In genomic region chr17:26535251-26536136, GRCm38 (mm10) we compare ENCODE assay signal across 9 mouse cellular contexts. TPM values are rescaled to one million over a fixed set of nuclear protein-coding genes. Genes with fewer than 3 reads are reported as not detected.
A peak's percentile ranks its signal among the peaks of the same experiment; 100 is the strongest.
DNase-seq lines count a peak whose midpoint lies in the region; ATAC-seq and TF ChIP-seq lines count a peak whose summit lies in the region.
"Had no signal": no experiment of that assay in that cellular context is flagged by ENCODE, and none has a peak within 500 bp of the region (broad histone marks: within the 10 kb centered on the region; RNA-seq: fewer than 3 reads in every experiment).

No protein-coding gene starts in this region.

- 0 out of 2 replicates have a peak overlapping the region, but pooled peaks have one; percentile 4 for H3K9ac ChIP-seq in limb, embryonic 13.5 days
- peak overlapping the region; percentile 11 for H3K9ac ChIP-seq in liver, embryonic 11.5 days (ENCODE audit: low read depth, low read length)

- no peaks in the 10 kb centered on the region for H3K36me3 ChIP-seq in limb, embryonic 13.5 days
- H3K36me3 ChIP-seq in limb, embryonic 10.5 days: no peaks in the 10 kb centered on the region
- no peaks in the 10 kb centered on the region for H3K36me3 ChIP-seq in liver, embryonic 11.5 days (ENCODE audit: control insufficient read depth, insufficient read depth, low read length)

- no peak for ATAC-seq in limb, embryonic 13.5 days (ENCODE audit: low FRiP score, low read depth)
- peak; percentile 52 for ATAC-seq in liver, embryonic 11.5 days (replicated peaks; ENCODE audit: low FRiP score)
- peak; percentile 43 for ATAC-seq in neutrophil, adult 5-6 weeks (ENCODE audit: extremely low read depth, insufficient number of reproducible peaks, low FRiP score, poor library complexity, severe bottlenecking)

- peaks cover 11% of the 10 kb centered on the region for H3K4me1 ChIP-seq in limb, embryonic 13.5 days
- peaks cover 13% of the 10 kb centered on the region for H3K4me1 ChIP-seq in limb, embryonic 10.5 days
- H3K4me1 ChIP-seq in embryonic fibroblast, embryonic 13.5 days (ENCODE audit: control insufficient read depth, insufficient read depth, low read length): peaks cover 26% of the 10 kb centered on the region
- peaks cover 28% of the 10 kb centered on the region for H3K4me1 ChIP-seq in liver, embryonic 11.5 days (replicated peaks; ENCODE audit: control insufficient read depth, insufficient read depth, low read length)

- TF ChIP-seq CTCF in embryonic fibroblast, embryonic 13.5 days (IDR thresholded peaks at IDR 0.05; ENCODE audit: borderline replicate concordance, insufficient read depth, low read length): no peak

- H3K4me2 ChIP-seq in limb, embryonic 13.5 days (replicated peaks): no peak overlapping the region
- peak overlapping the region; percentile 27 for H3K4me2 ChIP-seq in liver, embryonic 11.5 days

- H3K4me3 ChIP-seq in limb, embryonic 13.5 days: no peak overlapping the region
- H3K4me3 ChIP-seq in limb, embryonic 10.5 days: no peak overlapping the region
- H3K4me3 ChIP-seq in embryonic fibroblast, embryonic 13.5 days (ENCODE audit: insufficient read depth, low read length): no peak overlapping the region
- H3K4me3 ChIP-seq in liver, embryonic 11.5 days (ENCODE audit: low read depth, low read length): no peak overlapping the region

- no peaks in the 10 kb centered on the region for H3K9me3 ChIP-seq in limb, embryonic 13.5 days
- H3K9me3 ChIP-seq in limb, embryonic 10.5 days (replicated peaks): no peaks in the 10 kb centered on the region
- no peaks in the 10 kb centered on the region for H3K9me3 ChIP-seq in liver, embryonic 11.5 days (ENCODE audit: control insufficient read depth, low read length)

- no peak overlapping the region; the same call in 1 of the 2 replicates for H3K27ac ChIP-seq in limb, embryonic 13.5 days
- H3K27ac ChIP-seq in limb, embryonic 10.5 days: no peak overlapping the region
- H3K27ac ChIP-seq in embryonic fibroblast, embryonic 13.5 days (ENCODE audit: insufficient read depth, low read length): peak overlapping the region; percentile 95; the same call in 1 of the 2 replicates
- peak overlapping the region; percentile 33 for H3K27ac ChIP-seq in liver, embryonic 11.5 days (ENCODE audit: low read depth, low read length)

- TF ChIP-seq POLR2A in embryonic fibroblast, embryonic 13.5 days (IDR thresholded peaks at IDR 0.05; ENCODE audit: low read depth, low read length): no peak

- 79% methylated on average over 7 of the region's 7 CpGs for WGBS in limb, embryonic 13.5 days
- 86% methylated on average over 7 of the region's 7 CpGs for WGBS in limb, embryonic 10.5 days
- WGBS in liver, embryonic 11.5 days: 44% methylated on average over 7 of the region's 7 CpGs

- no peaks in the 10 kb centered on the region for H3K27me3 ChIP-seq in limb, embryonic 13.5 days
- H3K27me3 ChIP-seq in limb, embryonic 10.5 days (ENCODE audit: low read depth, poor library complexity, severe bottlenecking): no peaks in the 10 kb centered on the region
- no peaks in the 10 kb centered on the region for H3K27me3 ChIP-seq in liver, embryonic 11.5 days (replicated peaks; ENCODE audit: control insufficient read depth, insufficient read depth, low read length)

- no peak for DNase-seq in limb, embryonic 10.5 days (ENCODE audit: low spot score)
- DNase-seq in liver, embryonic 11.5 days (ENCODE audit: low spot score): no peak
- no peak for DNase-seq in left cerebral cortex, adult 8-10 months (ENCODE audit: low spot score in 2 of 2)
- no peak for DNase-seq in thymus, postnatal 25 days
- DNase-seq in cerebellum, adult 9-10 months: no peak
- DNase-seq: kidney, adult 9 months had no signal

RNA-seq across cellular contexts. Expression of gene Ergic1, which starts 25.8 kb away (rescaled TPM):
- polyA plus RNA-seq in limb, embryonic 13.5 days (2015; fragmentation: Nextera tagmentation; extraction: Ambion mirVana): 122 and 126 TPM in 2 replicates
- 114 and 121 TPM in 2 replicates for polyA plus RNA-seq in limb, embryonic 10.5 days (2016; fragmentation: Nextera tagmentation; extraction: Ambion mirVana)
- polyA plus RNA-seq in embryonic fibroblast, embryonic 13.5 days (2011; ENCODE audit: insufficient read length, low read depth, missing spikeins): 376 and 420 TPM in 2 replicates
- polyA plus RNA-seq in liver, embryonic 11.5 days (2014; fragmentation: Nextera tagmentation; extraction: Ambion mirVana): 89.5 and 96.1 TPM in 2 replicates
- 22.7 and 26.3 TPM in 2 replicates for total RNA-seq in neutrophil, adult 5-6 weeks (2017)
- total RNA-seq in left cerebral cortex, adult 8-10 months (2022): 100 to 1,000 TPM; 131 to 191 (median 161) TPM

RNA-seq across cellular contexts. Expression of gene Dusp1, which starts 26.4 kb away (rescaled TPM):
- polyA plus RNA-seq in limb, embryonic 13.5 days (2015; fragmentation: Nextera tagmentation; extraction: Ambion mirVana): 17.5 and 18.9 TPM in 2 replicates
- 23.5 and 26.1 TPM in 2 replicates for polyA plus RNA-seq in limb, embryonic 10.5 days (2016; fragmentation: Nextera tagmentation; extraction: Ambion mirVana)
- polyA plus RNA-seq in embryonic fibroblast, embryonic 13.5 days (2011; ENCODE audit: insufficient read length, low read depth, missing spikeins): 36.3 and 60.1 TPM in 2 replicates
- polyA plus RNA-seq in liver, embryonic 11.5 days (2014; fragmentation: Nextera tagmentation; extraction: Ambion mirVana): 18.6 and 22.7 TPM in 2 replicates
- total RNA-seq in neutrophil, adult 5-6 weeks (2017): 1,076 and 1,086 TPM in 2 replicates
- total RNA-seq in left cerebral cortex, adult 8-10 months (2022): 10 to 100 TPM; 21.6 to 50.5 (median 28.7) TPM

Comparison
In these comparisons a context has a peak if more than half of its experiments do, and no peak if none do; other contexts are left out.
1. H3K27ac ChIP-seq: peak in embryonic fibroblast, embryonic 13.5 days (single experiment) and liver, embryonic 11.5 days (single experiment); none in limb, embryonic 13.5 days (single experiment) and limb, embryonic 10.5 days (single experiment).